Mouse (Mus musculus) forebrain, embryonic 12.5 days (tissue): Measurements from ENCODE around the gene Ermap. TPM values are rescaled to one million over a fixed set of nuclear protein-coding genes. Genes with fewer than 3 reads are reported as not detected.

Source experiments
- ATAC-seq: fragments of 200-750 bp; cut with Nextera tagmentation; 2 replicates; pipeline ENCODE4 v1.8.0; 2017; ENCODE audit warnings: moderate TSS enrichment; ENCODE audit not compliant: low FRiP score
- H3K27ac ChIP-seq: fragments of 300-500 bp; sonication (generic); 2 replicates; pipeline ENCODE4 v1.5.1; 2016; ENCODE audit warnings: mild to moderate bottlenecking
- H3K27me3 ChIP-seq: fragments of 300-500 bp; sonication (generic); 2 replicates; pipeline ENCODE4 v1.6.1; 2016; ENCODE audit warnings: mild to moderate bottlenecking
- H3K36me3 ChIP-seq: fragments of 300-500 bp; sonication (generic); replicated peaks from 2 replicates; pipeline ENCODE4 v1.6.1; 2016; ENCODE audit warnings: mild to moderate bottlenecking
- H3K4me1 ChIP-seq: fragments of 300-500 bp; sonication (generic); 2 replicates; pipeline ENCODE4 v1.6.1; 2016
- H3K4me2 ChIP-seq: fragments of 300-500 bp; sonication (generic); 2 replicates; pipeline ENCODE4 v1.6.1; 2016; ENCODE audit warnings: mild to moderate bottlenecking, moderate library complexity
- H3K4me3 ChIP-seq: fragments of 300-500 bp; sonication (generic); replicated peaks from 2 replicates; pipeline ENCODE4 v1.5.1; 2016; ENCODE audit warnings: mild to moderate bottlenecking
- H3K9ac ChIP-seq: fragments of 300-500 bp; sonication (generic); 2 replicates; pipeline ENCODE4 v1.6.1; 2016; ENCODE audit warnings: mild to moderate bottlenecking
- H3K9me3 ChIP-seq: fragments of 300-500 bp; sonication (generic); 2 replicates; pipeline ENCODE4 v1.6.1; 2016
- WGBS: fragments of 180-500 bp; shearing (Covaris S2); methylation state at CpG from one replicate; pipeline ENCODE4 v1.1.7; 2016; 5-methylcytosine and 5-hydroxymethylcytosine counted together
- polyA plus RNA-seq: library from polyadenylated mRNA; unstranded; fragments of >200 nt; fragmentation: Nextera tagmentation; extraction: Ambion mirVana; gene quantifications from 2 replicates; pipeline ENCODE4 v1.2.1, GENCODE M21; 2016

The Ermap gene
- polyA plus RNA-seq, 1 experiment from 2014 or later: 5.1 TPM

GRCm38 (mm10) chr4:119204672-119205071 lies 14.9 kb upstream of the Ermap start:
- peaks cover 11% of the 10 kb centered on the region for H3K36me3 ChIP-seq
- no peaks in the 10 kb centered on the region for H3K9me3 ChIP-seq
- no peak overlapping the region for H3K4me3 ChIP-seq
- H3K4me2 ChIP-seq: no peak overlapping the region
- no peak overlapping the region for H3K27ac ChIP-seq
- WGBS: 19% methylated on average over 8 of the region's 8 CpGs
- H3K4me1 ChIP-seq: no peaks in the 10 kb centered on the region
- no peak overlapping the region for H3K9ac ChIP-seq
- H3K27me3 ChIP-seq: no peaks in the 10 kb centered on the region
- peak; percentile 54; the same call in 1 of the 2 replicates for ATAC-seq

- peaks cover 11% of the 10 kb centered on the region for H3K36me3 ChIP-seq
- no peak overlapping the region for H3K4me2 ChIP-seq
- H3K27me3 ChIP-seq: no peaks in the 10 kb centered on the region
- ATAC-seq: no peak
- no peak overlapping the region for H3K27ac ChIP-seq
- WGBS: 94% methylated on average over 6 of the region's 6 CpGs
- H3K9ac ChIP-seq: no peak overlapping the region
- H3K4me3 ChIP-seq: no peak overlapping the region
- H3K9me3 ChIP-seq: no peaks in the 10 kb centered on the region
- peaks cover 24% of the 10 kb centered on the region for H3K4me1 ChIP-seq
Measured at GRCm38 (mm10) chr4:119198105-119198504, 8.3 kb upstream of the Ermap start.

GRCm38 (mm10) chr4:119195582-119196320 lies 5.9 kb upstream of the Ermap start:
- Histone ChIP-seq H3K9ac (peak overlapping the region; percentile 80), H3K27ac (peak overlapping the region; percentile 69), H3K4me3 (peak overlapping the region; percentile 81), H3K27me3 (no peaks in the 10 kb centered on the region), H3K9me3 (no peaks in the 10 kb centered on the region), H3K36me3 (peaks cover 4% of the 10 kb centered on the region), H3K4me1 (peaks cover 24% of the 10 kb centered on the region), H3K4me2 (peak overlapping the region; percentile 69)
- WGBS: 7% methylated on average over 17 of the region's 18 CpGs
- peak; percentile 1; the same call in 1 of the 2 replicates for ATAC-seq

- ATAC-seq: peak; percentile 96
- Histone ChIP-seq H3K9ac (peak within 1 kb of the TSS; percentile 80), H3K27ac (peak within 1 kb of the TSS; percentile 69), H3K4me1 (peaks cover 24% of the 10 kb centered on the region), H3K9me3 (no peaks in the 10 kb centered on the region), H3K4me3 (peak within 1 kb of the TSS; percentile 81), H3K36me3 (no peaks in the 10 kb centered on the region), H3K27me3 (no peaks in the 10 kb centered on the region), H3K4me2 (peak within 1 kb of the TSS; percentile 69)
- under 1% methylated on average over 46 of the region's 47 CpGs for WGBS
Measured at GRCm38 (mm10) chr4:119194909-119195581, 5.2 kb upstream of the Ermap start, which contains the start of gene Svbp. TSS of gene Svbp (plus strand) at chr4:119195306.

GRCm38 (mm10) chr4:119192757-119193156 lies 2.9 kb upstream of the Ermap start:
- WGBS: 90% methylated on average over 4 of the region's 4 CpGs

GRCm38 (mm10) chr4:119191273-119191672 lies 1.5 kb upstream of the Ermap start:
- H3K4me2 ChIP-seq: no peak overlapping the region
- H3K27ac ChIP-seq: no peak overlapping the region
- H3K9me3 ChIP-seq: no peaks in the 10 kb centered on the region
- ATAC-seq: no peak
- H3K9ac ChIP-seq: no peak overlapping the region
- no peaks in the 10 kb centered on the region for H3K36me3 ChIP-seq
- peaks cover 5% of the 10 kb centered on the region for H3K4me1 ChIP-seq
- H3K4me3 ChIP-seq: no peak overlapping the region
- no peaks in the 10 kb centered on the region for H3K27me3 ChIP-seq
- WGBS: 76% methylated on average over 3 of the region's 3 CpGs

More at GRCm38 (mm10) chr4:119192757-119193156, 2.9 kb upstream of the Ermap start:
- Histone ChIP-seq H3K36me3 (no peaks in the 10 kb centered on the region), H3K4me2 (no peak overlapping the region), H3K9me3 (no peaks in the 10 kb centered on the region), H3K4me1 (peaks cover 18% of the 10 kb centered on the region), H3K27me3 (no peaks in the 10 kb centered on the region), H3K4me3 (no peak overlapping the region), H3K27ac (no peak overlapping the region), H3K9ac (no peak overlapping the region)
- ATAC-seq: no peak

GRCm38 (mm10) chr4:119190618-119191017 lies 807 bp upstream of the Ermap start:
- 82% methylated on average over 8 of the region's 8 CpGs for WGBS
- H3K27me3 ChIP-seq: 0 out of 2 replicates have a peak, but pooled peaks cover 1% of the 10 kb centered on the region
- no peak for ATAC-seq
- no peak overlapping the region for H3K4me3 ChIP-seq
- H3K4me1 ChIP-seq: no peaks in the 10 kb centered on the region; the same call in 1 of the 2 replicates
- H3K9me3 ChIP-seq: no peaks in the 10 kb centered on the region
- no peak overlapping the region for H3K4me2 ChIP-seq
- H3K9ac ChIP-seq: no peak overlapping the region
- no peak overlapping the region for H3K27ac ChIP-seq
- no peaks in the 10 kb centered on the region for H3K36me3 ChIP-seq

GRCm38 (mm10) chr4:119189392-119189791 lies 419 bp downstream of the Ermap start:
- H3K9me3 ChIP-seq: no peaks in the 10 kb centered on the region
- H3K9ac ChIP-seq: no peak overlapping the region
- H3K27me3 ChIP-seq: 0 out of 2 replicates have a peak, but pooled peaks cover 5% of the 10 kb centered on the region
- no peaks in the 10 kb centered on the region for H3K36me3 ChIP-seq
- H3K4me1 ChIP-seq: no peaks in the 10 kb centered on the region; the same call in 1 of the 2 replicates
- no peak overlapping the region for H3K4me2 ChIP-seq
- no peak for ATAC-seq
- H3K27ac ChIP-seq: no peak overlapping the region
- WGBS: 73% methylated on average over 6 of the region's 6 CpGs
- H3K4me3 ChIP-seq: no peak overlapping the region; the same call in 1 of the 2 replicates

GRCm38 (mm10) chr4:119188060-119188785 lies 1.6 kb downstream of the Ermap start:
- H3K9me3 ChIP-seq: no peaks in the 10 kb centered on the region
- 0 out of 2 replicates have a peak, but pooled peaks cover 5% of the 10 kb centered on the region for H3K27me3 ChIP-seq
- H3K4me2 ChIP-seq: no peak overlapping the region
- ATAC-seq: no peak
- H3K4me1 ChIP-seq: no peaks in the 10 kb centered on the region; the same call in 1 of the 2 replicates
- WGBS: 63% methylated on average over 11 of the region's 11 CpGs
- H3K9ac ChIP-seq: no peak overlapping the region
- no peak overlapping the region for H3K4me3 ChIP-seq
- H3K27ac ChIP-seq: no peak overlapping the region
- no peaks in the 10 kb centered on the region for H3K36me3 ChIP-seq

GRCm38 (mm10) chr4:119185771-119186170 lies 4.0 kb downstream of the Ermap start:
- WGBS: 83% methylated on average over 4 of the region's 4 CpGs
- Histone ChIP-seq H3K27me3 (0 out of 2 replicates have a peak, but pooled peaks cover 5% of the 10 kb centered on the region), H3K27ac (no peak overlapping the region), H3K4me2 (no peak overlapping the region), H3K4me3 (no peak overlapping the region), H3K36me3 (no peaks in the 10 kb centered on the region), H3K4me1 (no peaks in the 10 kb centered on the region; the same call in 1 of the 2 replicates), H3K9ac (no peak overlapping the region), H3K9me3 (no peaks in the 10 kb centered on the region)
- no peak for ATAC-seq

GRCm38 (mm10) chr4:119183525-119183924 lies 6.3 kb downstream of the Ermap start:
- 50% methylated on average over 1 of the region's 1 CpGs for WGBS
- no peak overlapping the region for H3K4me3 ChIP-seq

GRCm38 (mm10) chr4:119181456-119181855 lies 8.4 kb downstream of the Ermap start:
- Histone ChIP-seq H3K27ac (no peak overlapping the region), H3K9me3 (no peaks in the 10 kb centered on the region), H3K36me3 (no peaks in the 10 kb centered on the region), H3K4me2 (no peak overlapping the region), H3K27me3 (0 out of 2 replicates have a peak, but pooled peaks cover 11% of the 10 kb centered on the region), H3K4me3 (no peak overlapping the region), H3K9ac (no peak overlapping the region), H3K4me1 (no peaks in the 10 kb centered on the region)
- ATAC-seq: no peak
- WGBS: 94% methylated on average over 9 of the region's 9 CpGs

More at GRCm38 (mm10) chr4:119183525-119183924, 6.3 kb downstream of the Ermap start:
- Histone ChIP-seq H3K9ac (no peak overlapping the region), H3K4me1 (no peaks in the 10 kb centered on the region), H3K4me2 (no peak overlapping the region), H3K36me3 (no peaks in the 10 kb centered on the region), H3K9me3 (no peaks in the 10 kb centered on the region), H3K27ac (no peak overlapping the region), H3K27me3 (0 out of 2 replicates have a peak, but pooled peaks cover 5% of the 10 kb centered on the region)
- ATAC-seq: no peak
